Mouse (Mus musculus) lung, postnatal 14 days (tissue): ENCODE results near the gene Plekhs1.
A peak's percentile ranks its signal among the peaks of the same experiment; 100 is the strongest.

ENCODE experiments used
- DNase-seq: peaks from one replicate; pipeline ENCODE4 v3.0.0; 2021

Gene Plekhs1

GRCm38 (mm10) chr19:56531251-56531650 is 69.8 kb downstream of the Plekhs1 start:
- DNase-seq, result no peak

GRCm38 (mm10) chr19:56533291-56534071 is 72.0 kb downstream of the Plekhs1 start:
- no peak for DNase-seq

- DNase-seq, result no peak
Measured at GRCm38 (mm10) chr19:56534337-56534736, 72.9 kb downstream of the Plekhs1 start.

DNA sequence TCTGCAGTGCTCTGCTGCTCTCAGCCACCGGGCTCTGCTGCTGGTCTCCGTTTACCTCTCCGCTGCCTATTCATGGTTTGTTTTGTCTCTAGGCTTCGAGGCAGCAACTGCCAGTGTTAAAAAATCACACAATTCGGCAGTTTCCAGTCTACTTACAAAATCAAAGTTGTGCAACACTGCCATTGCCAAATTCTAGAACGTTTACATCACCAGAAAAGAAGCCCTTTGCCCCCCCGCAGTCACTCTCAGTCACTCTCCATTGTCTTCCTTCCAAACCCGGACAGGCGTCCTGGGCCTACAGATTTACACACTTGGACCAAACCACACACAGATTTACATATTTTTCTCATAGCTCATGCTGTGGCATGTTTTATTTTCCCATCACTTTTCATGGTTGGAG is 73.6 kb downstream of the Plekhs1 start:
- DNase-seq, result peak; percentile 56

DNA sequence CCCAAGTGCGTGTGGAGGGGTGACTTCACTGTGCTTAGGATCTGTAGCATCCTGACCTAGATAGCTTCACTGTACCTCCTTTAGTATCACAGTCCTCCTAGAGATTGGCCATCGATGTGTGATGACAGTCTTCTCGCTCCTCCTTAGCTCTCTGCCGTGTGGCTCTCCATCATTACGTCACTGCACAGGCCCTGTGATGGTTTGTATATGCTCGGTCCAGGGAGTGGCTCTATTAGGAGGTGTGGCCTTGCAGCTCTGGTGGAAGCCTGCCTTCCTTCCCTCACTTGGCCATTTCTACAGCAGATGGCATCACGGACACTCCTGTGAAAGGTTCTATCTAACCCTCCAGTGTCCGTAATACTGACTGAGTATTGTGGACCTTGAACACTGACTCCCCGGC is 74.3 kb downstream of the Plekhs1 start:
- no peak for DNase-seq
